Mouse (Mus musculus): ENCODE data around the gene Mamdc2.
A peak's percentile ranks its signal among the peaks of the same experiment; 100 is the strongest.
"Not testable (repeated sequence)": the region's sequence is repeated elsewhere in the genome, so short reads cannot be mapped to it uniquely, and the experiment has no call there.

Gene Mamdc2

GRCm38 (mm10) chr19:23447988-23448497 lies at the start of gene Mamdc2:
Mamdc2 (minus strand) TSS chr19:23448442.
- DNase-seq (ENCODE audit: low read depth in 1 of 2, low spot score in 2 of 2): no peak

- no peak for DNase-seq (ENCODE audit: low read depth in 1 of 2, low spot score in 2 of 2)
Observed at GRCm38 (mm10) chr19:23498011-23498410, 49.8 kb upstream of the Mamdc2 start.

- DNase-seq (ENCODE audit: low read depth in 1 of 2, low spot score in 2 of 2): no peak
Observed at GRCm38 (mm10) chr19:23497171-23497917, 49.1 kb upstream of the Mamdc2 start.

- DNase-seq (ENCODE audit: low read depth in 1 of 2, low spot score in 2 of 2): no peak
Observed at GRCm38 (mm10) chr19:23496536-23496935, 48.3 kb upstream of the Mamdc2 start.

GRCm38 (mm10) chr19:23492663-23493062 lies 44.4 kb upstream of the Mamdc2 start:
- DNase-seq (ENCODE audit: low read depth in 1 of 2, low spot score in 2 of 2): no peak

GRCm38 (mm10) chr19:23490703-23491102 lies 42.5 kb upstream of the Mamdc2 start:
- DNase-seq (ENCODE audit: low read depth in 1 of 2, low spot score in 2 of 2): not testable (repeated sequence)

GRCm38 (mm10) chr19:23489780-23490179 lies 41.5 kb upstream of the Mamdc2 start:
- DNase-seq (ENCODE audit: low read depth in 1 of 2, low spot score in 2 of 2): no peak

DNA sequence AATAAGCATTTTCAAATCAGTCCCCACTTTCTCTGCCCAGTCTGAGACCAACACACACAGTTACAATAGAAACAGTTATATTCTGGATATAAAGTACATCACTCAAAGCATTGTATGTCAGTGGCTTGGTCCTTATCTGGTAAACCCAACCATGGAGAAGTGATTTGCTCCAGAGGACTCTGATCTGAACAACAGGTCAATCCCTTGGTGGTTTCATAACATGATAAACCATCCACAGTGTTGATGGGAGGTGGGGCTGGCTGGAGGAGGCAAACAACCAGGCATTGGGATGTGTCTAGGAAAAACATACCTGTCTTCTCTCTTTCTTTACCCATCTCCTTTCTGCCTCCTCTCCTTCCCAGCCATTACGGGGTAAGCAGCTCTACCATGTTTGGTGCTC lies 39.2 kb upstream of the Mamdc2 start:
- no peak for DNase-seq (ENCODE audit: low read depth in 1 of 2, low spot score in 2 of 2)

GRCm38 (mm10) chr19:23486631-23487270 lies 38.5 kb upstream of the Mamdc2 start:
- no peak for DNase-seq (ENCODE audit: low read depth in 1 of 2, low spot score in 2 of 2)

DNA sequence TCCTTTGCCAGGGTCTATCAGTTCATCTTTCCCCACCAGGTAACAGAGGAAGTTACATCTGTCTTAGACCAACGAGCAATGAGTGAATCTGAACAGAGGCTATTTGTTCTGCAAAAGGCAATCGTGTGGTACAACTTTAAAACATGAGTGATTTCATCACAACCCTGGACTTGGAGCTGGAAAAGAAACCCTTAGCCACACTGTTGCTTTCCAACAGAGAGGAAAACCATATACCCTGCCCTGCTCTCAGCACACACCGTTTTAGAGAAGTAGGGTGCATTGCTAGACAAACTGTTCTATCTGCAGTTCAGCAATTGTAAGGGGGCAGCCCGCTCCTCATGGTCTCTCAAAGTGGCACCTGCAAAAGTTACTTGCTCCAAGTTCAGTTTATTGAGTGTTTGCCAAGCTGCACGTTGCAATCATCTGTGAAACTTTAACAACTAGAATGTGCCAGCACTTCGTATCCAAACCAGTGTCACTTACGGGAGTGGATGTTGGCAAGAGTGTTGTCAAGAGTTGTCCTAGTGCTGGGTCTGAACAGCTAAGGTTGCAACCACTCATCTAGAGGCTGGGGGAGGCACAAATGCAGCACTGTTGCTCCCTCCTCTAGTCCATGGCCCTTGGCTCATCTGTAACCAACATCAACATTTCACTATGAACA lies 37.8 kb upstream of the Mamdc2 start:
- DNase-seq (ENCODE audit: low read depth in 1 of 2, low spot score in 2 of 2): no peak

GRCm38 (mm10) chr19:23482571-23482970 lies 34.3 kb upstream of the Mamdc2 start:
- DNase-seq (ENCODE audit: low read depth in 1 of 2, low spot score in 2 of 2): not testable (repeated sequence)

GRCm38 (mm10) chr19:23479597-23479967 lies 31.3 kb upstream of the Mamdc2 start:
- DNase-seq (ENCODE audit: low read depth in 1 of 2, low spot score in 2 of 2): no peak

GRCm38 (mm10) chr19:23478895-23479596 lies 30.8 kb upstream of the Mamdc2 start:
- DNase-seq (ENCODE audit: low read depth in 1 of 2, low spot score in 2 of 2): no peak

DNA sequence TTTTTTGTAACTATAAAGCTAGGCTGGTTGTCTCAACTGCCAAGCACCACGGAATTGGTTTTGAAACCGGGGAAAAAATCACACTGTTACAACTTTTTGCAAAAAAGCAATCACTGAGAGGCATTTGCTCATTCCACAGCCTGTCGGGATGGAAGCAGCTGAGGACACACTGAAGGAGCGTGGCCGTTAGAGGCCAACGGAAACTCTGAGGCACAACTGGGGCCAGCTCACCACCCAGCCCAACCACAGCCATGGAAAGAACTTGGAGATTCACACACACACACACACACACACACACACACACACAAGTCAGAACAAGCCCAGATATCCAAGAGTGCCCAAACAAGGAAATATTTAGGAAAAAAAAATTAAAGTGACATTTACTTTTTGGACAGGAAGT lies 29.6 kb upstream of the Mamdc2 start:
- DNase-seq (ENCODE audit: low read depth in 1 of 2, low spot score in 2 of 2): no peak

DNA sequence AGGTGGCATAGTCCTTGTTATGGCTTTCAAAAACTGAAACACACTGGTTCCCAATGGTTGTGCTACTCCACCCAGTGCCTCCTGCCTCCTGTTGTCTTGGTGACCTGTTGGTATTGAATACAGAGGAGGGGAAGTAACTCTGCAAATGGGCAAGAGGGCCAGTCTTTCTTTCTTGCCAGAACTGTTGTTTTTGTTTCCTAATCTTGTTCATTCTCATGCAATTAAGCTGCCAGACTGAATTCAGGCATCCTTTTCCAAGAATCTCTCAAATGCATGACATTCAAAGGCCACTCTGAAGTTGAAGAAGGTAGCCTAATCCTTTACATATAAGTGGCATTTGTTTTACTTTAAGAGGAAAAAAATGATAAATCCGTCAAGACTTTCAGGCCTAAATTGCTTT lies 19.6 kb upstream of the Mamdc2 start:
- peak in 1 of 2 experiments; percentile 20 for DNase-seq (ENCODE audit: low read depth in 1 of 2, low spot score in 2 of 2)

GRCm38 (mm10) chr19:23467011-23467410 lies 18.8 kb upstream of the Mamdc2 start:
- peak; percentile 29 to 39 for DNase-seq (ENCODE audit: low read depth in 1 of 2, low spot score in 2 of 2)

DNA sequence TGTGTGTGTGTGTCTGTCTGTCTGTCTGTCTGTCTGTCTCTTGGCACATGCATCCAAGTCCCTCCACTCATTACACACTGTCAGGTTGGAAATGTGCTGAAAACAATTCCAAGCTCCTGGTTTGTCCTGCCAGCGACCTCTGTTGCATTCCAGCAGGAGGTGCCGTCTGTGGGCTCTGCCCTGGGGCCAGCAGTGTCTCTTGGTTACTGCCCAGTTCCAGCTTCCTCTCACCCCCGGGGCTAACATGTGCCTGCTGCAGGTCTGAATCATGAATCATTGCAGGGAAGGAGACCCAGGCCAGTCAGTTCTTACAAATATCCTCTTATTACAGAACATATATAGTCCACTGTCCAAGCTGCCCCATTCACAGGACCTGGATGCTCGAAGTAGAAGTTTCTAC lies 9.2 kb upstream of the Mamdc2 start:
- no peak for DNase-seq (ENCODE audit: low read depth in 1 of 2, low spot score in 2 of 2)

GRCm38 (mm10) chr19:23451361-23451760 lies 3.1 kb upstream of the Mamdc2 start:
- no peak for DNase-seq (ENCODE audit: low read depth in 1 of 2, low spot score in 2 of 2)

- no peak for DNase-seq (ENCODE audit: low read depth in 1 of 2, low spot score in 2 of 2)
Observed at GRCm38 (mm10) chr19:23447221-23447987, 838 bp downstream of the Mamdc2 start.

Data from monocyte, adult 2 months (primary cell).